Mouse (Mus musculus): ENCODE data around the gene Mrm3.

The Mrm3 gene

DNA sequence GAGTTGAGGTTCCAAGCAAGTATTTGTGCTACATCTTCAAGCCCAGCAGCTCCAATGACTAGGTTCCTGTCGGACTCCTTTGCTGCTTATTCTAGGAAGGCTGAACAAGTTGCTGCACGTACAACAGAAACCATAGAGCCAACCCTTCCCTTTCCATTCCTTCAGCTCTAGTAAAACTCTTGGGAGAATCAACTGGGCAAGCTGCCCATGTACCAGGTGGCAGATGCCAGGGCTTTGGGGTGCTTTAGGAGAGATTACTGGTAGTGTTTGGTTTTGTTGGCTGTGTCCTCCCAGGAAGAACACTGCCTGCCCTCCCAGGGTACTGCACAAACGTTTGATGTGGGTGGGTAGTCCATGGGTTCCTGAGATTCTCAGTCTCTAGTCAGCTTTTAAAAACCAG lies 8.5 kb downstream of the Mrm3 start:
- peak in 1 of 2 experiments; percentile 29 for DNase-seq (ENCODE audit: low spot score in 2 of 2)

DNA sequence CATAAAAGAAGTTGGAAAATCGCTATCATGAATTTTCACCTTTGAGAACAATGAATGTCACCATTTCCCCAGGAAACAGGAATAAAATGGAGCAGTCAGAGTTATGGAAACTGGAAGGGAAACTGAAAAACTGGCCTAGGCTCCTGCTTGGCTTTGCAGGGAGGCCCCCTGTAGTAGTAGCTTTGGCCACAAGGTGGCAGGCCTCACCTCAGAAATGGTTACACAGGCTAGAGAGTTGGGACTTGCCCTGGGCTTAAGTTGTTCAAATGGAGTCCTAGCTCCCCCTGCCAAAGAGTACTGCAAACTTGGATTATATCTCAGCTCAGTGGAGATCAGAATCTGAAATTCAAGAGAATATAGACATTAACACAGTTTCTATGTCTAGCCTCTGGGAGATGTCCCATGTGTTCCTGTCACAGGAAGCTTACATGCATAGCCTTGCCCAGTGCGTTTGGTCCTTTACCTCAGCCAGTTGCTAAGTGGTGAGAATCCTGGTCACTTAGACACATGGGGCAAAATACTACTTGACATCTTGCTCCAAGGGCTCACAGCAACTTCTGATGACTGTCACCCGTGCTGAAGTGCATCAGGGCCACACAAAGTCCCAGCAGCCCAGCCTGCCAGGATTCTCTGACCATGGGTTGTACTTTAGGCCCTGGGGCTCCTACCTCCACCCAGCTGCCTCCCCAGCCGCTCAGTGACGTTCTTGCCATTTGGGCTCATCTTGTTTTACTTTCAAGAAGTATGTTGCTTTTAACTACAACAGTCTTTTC lies 9.8 kb downstream of the Mrm3 start:
- DNase-seq (ENCODE audit: low spot score in 2 of 2) = peak; percentile 84 to 87

DNA sequence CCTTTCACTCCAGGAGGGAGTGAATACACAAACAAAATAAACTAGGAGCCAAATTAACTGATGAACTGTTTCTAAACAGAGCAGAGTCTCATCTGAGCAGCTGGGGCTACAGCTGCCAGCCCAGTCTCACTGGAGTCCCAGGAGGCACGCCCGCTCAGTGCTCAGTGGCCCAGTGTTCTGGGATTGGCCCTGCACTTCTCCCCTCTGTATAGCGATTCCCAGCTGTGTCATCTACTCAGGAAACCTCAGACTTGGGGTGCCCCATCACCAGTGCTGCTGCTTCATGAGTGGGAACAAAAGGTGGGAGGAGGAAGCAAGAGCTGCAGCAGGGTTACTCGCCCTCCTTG lies 10.4 kb downstream of the Mrm3 start:
- DNase-seq (ENCODE audit: low spot score in 2 of 2) = no peak

DNA sequence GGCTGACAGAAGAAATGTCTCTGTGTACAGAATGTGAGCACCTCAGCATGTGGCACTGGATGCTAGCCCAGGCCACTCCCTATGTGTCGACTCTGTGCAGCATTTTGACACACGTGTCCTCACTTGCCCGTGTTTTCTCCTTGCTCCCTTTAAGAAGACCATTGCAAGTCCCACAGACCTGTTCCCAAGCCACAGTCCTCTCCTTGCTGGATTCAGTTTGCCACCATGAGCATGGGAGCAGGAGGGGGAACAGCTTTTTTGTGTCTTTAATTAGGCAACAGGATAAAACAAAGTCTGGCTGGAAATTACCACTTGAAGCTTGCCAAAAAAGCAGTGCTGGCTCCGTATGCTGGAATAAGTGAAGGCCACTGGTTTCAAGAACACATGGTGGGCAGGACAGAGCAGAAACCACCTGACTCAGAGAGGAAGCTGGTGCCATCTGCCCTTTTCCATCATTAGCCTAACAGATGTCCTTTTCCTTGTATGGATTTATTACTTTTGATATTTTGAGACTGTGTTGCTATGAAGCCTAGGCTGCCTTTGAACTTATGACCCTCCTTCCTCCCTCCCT lies 12.0 kb downstream of the Mrm3 start:
- peak; percentile 24 to 27 for DNase-seq (ENCODE audit: low spot score in 2 of 2)

DNA sequence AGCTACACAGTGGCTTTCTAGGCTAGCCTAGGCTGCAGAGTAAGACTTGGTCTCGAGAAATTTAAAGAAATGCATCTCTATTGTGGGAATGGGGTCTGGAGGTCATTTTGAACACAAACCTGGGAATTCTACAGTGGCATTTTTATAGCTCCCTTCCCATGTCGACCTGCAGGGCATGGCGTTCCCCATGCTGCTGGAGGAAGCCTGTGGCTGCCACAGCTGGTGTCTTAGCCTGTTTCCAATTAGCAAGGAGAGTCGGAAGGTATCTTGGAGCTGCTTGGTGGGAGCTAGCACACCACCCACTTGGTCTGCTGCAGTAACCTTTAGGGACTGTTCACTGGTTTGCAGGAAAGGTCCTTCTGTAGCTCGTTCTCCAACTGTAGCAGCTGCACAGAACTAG lies 12.6 kb downstream of the Mrm3 start:
- no peak for DNase-seq (ENCODE audit: low spot score in 2 of 2)

DNA sequence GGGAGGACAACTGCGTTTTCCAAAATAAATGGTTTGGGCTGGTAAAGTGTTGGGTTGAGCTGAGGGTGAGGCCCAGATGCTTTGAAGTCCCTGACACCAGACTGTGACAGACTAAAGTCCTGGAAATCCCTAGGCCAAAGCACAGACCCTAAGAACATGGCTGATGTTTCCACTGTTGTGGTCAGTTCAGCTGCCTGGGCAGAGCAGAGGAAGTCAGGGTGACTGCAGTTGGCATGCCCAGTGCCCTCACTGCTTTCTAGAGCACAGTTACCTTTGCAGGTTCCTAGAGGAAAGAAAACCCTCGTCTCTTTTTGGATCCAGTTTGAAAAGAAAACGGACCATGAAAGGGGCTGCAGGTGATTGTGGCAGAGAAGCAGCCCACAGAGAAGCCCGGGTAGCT lies 13.9 kb downstream of the Mrm3 start:
- no peak for DNase-seq (ENCODE audit: low spot score in 2 of 2)

DNA sequence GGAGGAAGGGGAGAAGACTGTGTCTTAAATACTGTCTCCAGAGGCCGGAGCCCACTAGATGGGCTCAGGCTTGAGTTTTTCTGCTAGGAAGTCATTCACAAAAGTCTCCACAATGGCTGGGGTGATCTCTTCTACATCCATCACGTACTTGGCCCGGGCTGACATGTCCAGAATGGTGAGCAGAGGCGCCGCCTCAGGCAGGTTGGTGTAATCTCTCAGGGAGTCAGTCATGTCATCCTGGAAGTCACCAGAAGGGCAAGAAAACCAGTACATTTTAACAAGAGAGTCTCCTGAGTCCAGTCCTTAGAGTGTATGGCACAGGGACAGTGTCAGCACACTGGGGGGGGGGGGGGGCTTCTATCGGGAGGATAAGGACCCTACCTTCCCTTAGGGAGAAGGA lies 15.0 kb downstream of the Mrm3 start:
- DNase-seq (ENCODE audit: low spot score in 2 of 2) = no peak

DNA sequence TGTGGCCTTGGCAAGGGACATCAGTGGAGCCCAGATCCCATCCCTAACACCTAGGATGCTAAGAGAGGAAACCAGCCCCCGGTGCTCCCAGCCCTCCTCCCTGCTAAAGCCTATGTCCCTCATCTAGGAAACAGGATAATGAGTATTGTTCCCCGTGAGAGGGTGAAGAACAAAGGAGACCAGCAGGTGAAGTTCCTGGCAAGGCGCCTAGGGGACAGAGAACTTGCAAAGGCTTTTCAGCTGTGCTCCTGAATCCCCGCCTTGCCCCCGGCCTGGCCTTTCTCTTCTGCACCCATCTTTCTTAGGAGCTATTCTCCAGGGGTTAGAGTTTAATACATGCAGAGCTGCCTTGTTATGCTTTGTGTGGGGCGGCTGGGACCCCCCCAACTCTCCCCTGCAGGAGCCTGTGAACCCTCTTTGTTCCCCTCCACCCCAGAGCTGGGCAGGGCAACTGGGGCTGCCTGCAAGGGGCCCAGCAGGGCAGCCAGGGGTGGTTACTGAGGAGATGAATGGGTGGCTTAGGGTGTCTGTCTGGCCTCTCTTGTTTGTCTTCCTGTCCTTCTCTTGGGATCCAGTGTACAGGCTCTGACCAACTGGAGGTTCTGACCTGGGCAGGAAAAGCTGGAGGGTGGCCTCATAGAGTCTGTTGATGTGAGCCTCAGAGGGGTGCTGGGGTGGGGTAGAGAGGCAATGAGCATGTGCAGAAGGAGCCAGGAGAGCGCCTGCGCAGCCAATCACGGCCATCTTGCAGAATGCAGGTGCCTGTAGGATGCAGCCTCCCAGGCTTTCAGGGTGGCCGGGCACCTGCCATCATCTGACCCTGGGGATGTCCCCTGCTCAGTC lies 16.9 kb downstream of the Mrm3 start:
- DNase-seq (ENCODE audit: low spot score in 2 of 2) = no peak

DNA sequence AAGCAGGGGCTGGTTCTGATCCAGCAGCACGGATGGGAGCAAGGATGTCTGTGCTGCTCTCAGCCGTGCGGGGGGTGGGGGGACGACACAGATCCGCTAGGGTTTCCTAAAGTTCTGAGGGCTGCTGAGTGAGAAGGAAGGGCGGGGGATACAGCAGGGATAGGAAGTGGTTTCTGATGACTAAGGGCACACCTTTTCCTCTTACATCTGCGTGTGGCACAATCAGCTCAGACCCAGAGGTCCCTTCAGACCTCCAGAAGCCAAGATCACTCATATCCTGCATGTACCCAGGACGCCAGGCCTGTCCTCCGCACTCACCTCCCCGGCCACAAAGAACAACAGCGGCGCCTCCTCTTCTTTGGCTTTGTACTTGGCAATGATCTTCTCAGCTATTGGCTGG lies 17.7 kb downstream of the Mrm3 start:
- no peak for DNase-seq (ENCODE audit: low spot score in 2 of 2)

DNA sequence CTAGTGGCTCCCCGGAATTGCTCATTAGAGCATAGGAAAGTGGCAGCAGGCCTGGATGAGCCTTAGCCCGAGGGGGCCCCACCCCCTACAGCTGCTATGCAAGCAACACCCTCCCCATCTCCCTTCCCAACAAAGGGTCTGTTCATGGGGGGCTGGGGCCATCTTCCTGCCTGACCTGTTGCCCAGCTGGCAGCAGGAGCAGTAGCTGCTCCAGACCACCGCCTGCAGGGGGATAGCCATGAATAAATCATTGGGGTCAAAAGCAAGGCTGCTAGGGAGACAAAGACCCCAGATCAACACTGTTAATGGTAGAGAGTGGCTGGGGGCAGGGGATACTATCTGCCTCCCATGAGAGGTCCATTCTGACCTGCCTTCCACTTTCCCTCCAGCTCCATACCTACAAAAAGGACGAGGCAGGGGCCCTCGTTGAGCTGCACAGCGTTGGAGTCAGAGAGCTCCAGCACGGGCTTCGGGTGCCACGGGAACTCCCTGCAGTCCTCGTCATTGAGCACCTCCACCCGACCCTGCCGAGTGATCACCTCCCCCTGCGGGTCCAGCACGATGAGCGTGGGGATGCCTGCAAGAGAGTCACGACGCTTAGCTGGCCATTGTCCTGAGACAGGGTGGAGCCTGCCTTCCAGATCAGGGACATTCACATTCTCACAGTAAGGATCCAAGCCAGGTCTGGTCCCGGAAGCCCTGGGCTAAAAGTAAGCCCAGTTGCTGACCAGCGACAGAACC lies 19.3 kb downstream of the Mrm3 start:
- DNase-seq (ENCODE audit: low spot score in 2 of 2) = no peak

DNA sequence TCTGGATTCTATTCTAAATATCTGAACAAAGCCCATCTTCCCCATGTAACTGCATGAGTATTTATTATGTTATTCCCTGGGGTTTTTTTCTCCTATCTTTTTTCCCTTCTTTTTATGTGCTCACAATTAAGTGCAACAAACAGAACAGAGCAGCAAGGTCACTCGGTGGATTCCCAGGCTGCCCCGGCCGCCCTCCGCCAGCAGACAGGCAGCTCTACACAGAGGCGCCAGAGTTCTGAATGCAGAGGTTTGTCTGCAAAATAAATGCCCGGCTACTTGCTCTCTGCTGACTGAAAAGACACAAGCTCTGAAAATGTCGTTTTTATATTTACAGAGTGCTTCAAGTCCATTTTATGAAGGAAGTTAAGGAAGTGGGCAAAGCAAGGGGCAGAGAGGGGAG lies 24.0 kb downstream of the Mrm3 start:
- no peak for DNase-seq (ENCODE audit: low spot score in 2 of 2)

DNA sequence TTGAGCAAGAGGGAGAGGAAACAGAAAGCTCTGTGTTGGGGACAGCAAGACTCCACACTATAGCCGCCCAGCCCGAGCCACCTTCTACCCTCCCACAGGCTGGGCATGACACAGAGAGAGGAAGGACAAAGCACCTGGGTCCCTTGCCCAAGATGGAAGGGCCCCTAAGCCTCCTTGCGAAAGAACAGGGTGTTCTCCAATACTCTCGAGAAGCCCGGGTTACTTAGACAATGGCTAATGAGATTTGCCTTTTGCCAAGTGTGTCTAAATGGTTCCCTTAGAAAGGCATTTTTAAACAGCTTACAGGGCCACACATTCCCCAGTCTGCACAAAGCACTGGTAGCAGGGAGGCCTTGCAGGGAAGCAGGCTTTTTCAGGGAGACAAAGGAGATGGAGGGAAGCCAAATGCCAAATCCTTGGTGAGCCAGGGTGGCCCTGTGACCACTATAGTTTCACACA lies 24.5 kb downstream of the Mrm3 start:
- no peak for DNase-seq (ENCODE audit: low spot score in 2 of 2)

DNA sequence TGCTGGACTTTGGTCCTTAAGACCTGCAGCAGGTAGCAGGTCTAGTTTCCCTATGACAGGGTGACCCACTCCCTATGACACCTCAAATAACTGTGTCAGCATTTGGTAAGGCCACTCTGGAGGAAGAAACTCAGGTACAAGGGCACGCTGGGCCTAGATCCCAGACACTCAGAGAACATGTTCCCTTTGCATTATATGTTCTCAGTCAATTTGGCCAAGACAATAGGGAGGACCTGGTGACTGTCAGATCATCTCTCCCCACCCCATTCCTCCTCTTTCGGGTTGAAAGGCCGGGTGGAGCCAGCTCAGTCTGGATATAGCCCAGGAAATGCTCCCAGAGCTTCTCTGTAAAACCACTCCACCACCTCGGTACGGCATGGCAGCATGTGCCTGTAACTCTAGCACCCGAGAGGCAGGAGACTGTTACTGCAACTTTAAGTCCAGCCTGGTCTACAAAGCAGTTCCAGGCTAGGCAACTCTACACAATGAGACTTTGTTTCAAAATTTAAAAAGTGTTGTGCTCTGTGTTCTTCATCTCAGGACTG lies 25.1 kb downstream of the Mrm3 start:
- DNase-seq (ENCODE audit: low spot score in 2 of 2) = no peak

DNA sequence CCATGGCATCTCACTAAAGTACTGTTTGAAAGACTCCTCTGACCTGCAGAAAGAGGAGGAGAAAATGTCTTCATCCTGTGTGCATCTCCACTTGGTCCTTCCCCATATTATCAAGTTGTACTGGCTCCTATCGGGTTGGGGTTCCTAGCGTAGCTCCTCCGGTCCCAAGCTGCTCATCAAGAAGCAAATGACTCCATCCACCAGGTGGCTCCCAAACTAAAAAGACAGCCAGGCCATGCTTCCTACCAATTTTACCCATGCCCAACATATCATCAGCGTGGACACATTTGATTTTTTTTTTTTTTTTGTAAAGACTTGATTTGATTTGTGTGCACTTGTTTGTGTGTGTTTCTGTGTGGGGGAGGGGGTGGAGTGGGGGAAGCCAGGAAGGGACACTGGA lies 28.9 kb downstream of the Mrm3 start:
- no peak for DNase-seq (ENCODE audit: low spot score in 2 of 2)

DNA sequence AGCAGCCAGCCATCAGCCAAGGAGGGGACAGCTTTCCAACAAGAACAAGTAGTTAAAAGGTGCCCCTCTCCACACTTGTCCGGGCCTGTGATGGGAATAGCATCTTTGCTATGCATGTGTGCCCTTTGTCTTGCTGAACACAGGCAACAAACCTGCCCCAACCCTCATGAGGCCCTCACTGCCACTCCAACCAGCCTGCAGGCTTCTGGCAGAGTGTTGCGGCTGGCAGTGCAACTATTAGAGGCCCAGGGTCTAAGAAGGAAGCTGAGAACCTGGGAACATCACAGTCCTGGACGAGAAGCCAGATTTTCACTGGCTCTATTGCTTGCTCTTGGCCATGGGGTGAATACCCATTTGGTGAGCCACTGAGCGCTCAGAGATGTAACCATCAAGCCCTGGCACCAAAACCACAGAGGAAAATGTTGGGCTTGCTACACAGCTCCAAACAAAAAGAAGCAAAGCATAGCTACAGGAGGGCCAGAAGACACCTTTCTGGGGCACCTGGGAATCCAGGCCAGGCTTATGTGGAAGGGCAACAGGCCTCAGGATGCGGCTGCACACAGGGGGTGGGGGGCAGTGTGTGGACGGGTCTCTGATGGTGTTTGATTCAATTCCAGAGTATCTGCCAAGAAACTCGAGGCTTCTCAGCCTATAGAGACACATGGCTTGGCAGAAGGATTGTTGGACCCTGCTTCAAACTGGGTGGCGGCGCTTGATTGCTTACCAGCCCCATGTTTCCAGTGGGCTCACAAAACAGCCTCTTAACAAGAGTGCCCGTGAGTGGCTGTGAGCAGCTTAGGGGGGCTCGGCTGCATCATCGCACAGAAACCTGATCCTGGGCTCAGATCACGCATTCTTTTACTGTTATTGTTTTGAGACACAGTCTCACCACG lies 35.7 kb downstream of the Mrm3 start:
- no peak for DNase-seq (ENCODE audit: low spot score in 2 of 2)

DNA sequence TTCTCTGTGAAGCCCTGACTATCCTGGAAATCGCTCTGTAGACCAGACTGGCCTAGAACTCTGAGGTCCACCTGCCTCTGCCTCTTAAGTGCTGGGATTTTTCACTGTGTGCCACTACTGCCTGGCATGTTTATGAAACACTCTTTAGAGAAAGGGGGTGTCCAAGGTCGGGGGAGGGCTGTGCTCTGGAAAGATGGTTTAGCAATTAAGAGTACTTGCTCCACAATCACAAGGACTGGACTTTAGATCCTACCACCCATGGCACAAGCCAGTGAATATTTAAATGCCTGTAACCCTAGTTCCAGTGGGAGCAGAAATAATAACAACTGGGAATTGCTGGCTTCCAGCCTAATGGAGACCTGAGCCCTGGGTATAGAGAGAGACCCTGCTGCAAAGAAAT lies 36.5 kb downstream of the Mrm3 start:
- DNase-seq (ENCODE audit: low spot score in 2 of 2) = no peak

DNA sequence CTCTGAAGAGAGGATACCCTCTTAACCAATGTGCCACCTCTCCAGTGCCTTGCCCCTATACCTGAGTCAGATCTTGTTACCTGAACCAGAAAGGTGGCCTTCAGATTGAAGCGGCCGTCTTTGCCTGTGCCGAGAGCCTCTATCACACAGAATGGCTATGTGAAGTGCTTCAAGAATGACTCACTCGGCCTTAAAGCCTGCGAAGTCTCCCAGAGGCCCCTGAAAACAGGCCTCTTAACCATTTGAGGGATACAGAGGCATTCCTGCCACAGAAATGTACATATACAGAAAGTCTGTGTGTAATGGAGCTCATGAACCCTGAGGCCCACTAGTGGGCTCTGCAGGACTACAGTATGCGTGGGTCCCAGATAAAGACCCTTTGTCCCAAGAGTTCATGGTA lies 40.3 kb downstream of the Mrm3 start:
- no peak for DNase-seq (ENCODE audit: low spot score in 2 of 2)

DNA sequence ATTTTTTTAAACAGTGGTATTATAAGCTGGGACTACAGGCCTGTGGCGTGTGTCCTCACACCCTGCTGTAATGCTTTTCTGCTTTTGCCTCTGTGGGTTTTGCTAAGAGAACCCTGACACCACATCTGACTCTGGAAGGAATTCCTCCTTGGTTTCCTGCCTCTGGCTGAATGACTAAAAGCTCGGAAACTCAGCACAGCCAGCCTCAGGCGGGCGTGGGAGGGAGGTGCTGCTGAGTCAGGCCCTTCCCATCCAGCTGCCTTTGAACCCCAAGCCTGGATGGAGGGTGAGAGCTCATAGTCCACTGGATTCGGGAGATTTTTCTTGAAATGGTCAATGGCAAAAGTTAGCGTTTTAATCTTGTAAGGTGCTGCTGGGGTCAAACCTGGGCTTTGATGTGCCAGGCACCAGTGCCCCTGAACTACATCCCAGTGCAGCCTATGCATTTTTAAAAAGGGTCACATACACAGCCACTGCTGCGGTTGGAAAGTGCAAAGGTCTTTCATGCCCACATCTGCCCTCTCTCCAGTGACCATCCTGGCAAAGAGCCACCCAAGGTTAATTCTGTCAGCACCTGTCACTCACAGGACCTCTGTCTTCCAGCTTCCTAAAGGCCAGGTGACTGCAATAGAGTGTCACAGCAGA lies 42.0 kb downstream of the Mrm3 start:
- peak in 1 of 2 experiments; percentile 50 for DNase-seq (ENCODE audit: low spot score in 2 of 2)

DNA sequence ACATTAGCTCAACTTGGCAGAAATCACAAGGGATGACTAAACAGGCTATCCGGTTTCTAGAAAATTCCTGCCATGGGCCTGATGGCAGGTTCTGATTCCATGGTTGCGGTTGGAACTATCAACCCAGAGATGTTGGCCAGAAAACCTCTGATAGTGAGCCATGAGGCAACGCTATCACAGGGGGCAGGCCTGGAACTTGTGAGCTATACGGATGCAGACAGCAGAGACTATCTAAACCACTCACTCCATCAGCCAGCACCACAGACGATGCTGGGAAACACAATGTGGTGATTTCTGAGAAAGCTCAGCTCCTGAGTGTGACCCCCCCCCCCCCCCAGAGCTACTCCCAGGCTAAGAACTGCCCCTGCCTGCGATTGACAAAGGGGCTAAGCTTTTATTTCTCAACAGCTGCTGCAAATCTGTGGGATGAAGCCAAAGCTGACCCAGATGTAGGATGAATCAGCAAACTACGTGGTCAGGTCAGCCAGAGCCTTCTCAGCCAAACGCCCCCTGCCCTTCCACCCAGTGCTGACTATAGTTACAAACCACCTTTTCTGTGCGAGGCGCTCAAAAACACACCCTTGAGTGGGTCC lies 43.1 kb downstream of the Mrm3 start:
- DNase-seq (ENCODE audit: low spot score in 2 of 2) = no peak

DNA sequence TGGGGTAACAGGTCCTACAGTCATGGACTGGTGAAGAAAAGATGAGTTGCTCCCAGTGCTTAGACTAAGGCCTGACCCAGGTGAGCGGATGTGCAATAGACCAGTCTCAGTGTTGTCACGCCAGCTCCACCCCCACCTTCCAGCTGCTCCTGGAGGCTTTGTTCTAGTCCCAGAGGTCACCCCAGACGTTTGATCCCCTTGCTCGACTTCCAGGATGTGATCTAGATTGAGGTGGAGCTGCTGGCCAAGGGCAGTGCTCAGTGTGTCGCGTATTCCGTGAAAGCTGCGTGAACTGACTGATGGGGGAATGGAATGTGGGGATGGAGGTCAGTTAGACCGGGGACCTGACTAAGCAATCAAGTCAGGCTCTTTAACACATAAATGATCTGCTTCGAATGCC lies 43.8 kb downstream of the Mrm3 start:
- DNase-seq (ENCODE audit: low spot score in 2 of 2) = no peak
